Mouse (Mus musculus) CH12F3 (cell line): ENCODE data around the gene Neil3.

ENCODE experiments used
- in situ Hi-C: fragments of 300-500 bp; cut with MboI; formaldehyde crosslinking; loops from 2 replicates; pipeline ENCODE4 v1.14.3; 2020; ENCODE audit warnings: low sequenced_read_pairs

Neil3 gene

GRCm38 (mm10) chr8:53638495-53639171 is at the start of gene Neil3:
Neil3 (minus strand) TSS chr8:53639065.
- in situ Hi-C loops = no loop called here

GRCm38 (mm10) chr8:53680846-53681245 is 42.0 kb upstream of the Neil3 start:
- in situ Hi-C loops = no loop called here

- in situ Hi-C loops = no loop called here
These were observed 25.1 kb upstream of the Neil3 start for GRCm38 (mm10) chr8:53663946-53664345.

GRCm38 (mm10) chr8:53661436-53661835 is 22.6 kb upstream of the Neil3 start:
- in situ Hi-C loops = no loop called here

- in situ Hi-C loops = no loop called here
These were observed 8.2 kb downstream of the Neil3 start for GRCm38 (mm10) chr8:53630618-53631017.

GRCm38 (mm10) chr8:53628864-53629415 is 9.9 kb downstream of the Neil3 start:
- in situ Hi-C loops = no loop called here

- in situ Hi-C loops = no loop called here
These were observed 15.4 kb downstream of the Neil3 start for GRCm38 (mm10) chr8:53623425-53623824.

GRCm38 (mm10) chr8:53619196-53619595 is 19.7 kb downstream of the Neil3 start:
- in situ Hi-C loops = no loop called here

- in situ Hi-C loops = no loop called here
These were observed 24.6 kb downstream of the Neil3 start for GRCm38 (mm10) chr8:53614288-53614646.

GRCm38 (mm10) chr8:53613577-53614287 is 25.1 kb downstream of the Neil3 start:
- in situ Hi-C loops = no loop called here

- in situ Hi-C loops = no loop called here
These were observed 26.6 kb downstream of the Neil3 start for GRCm38 (mm10) chr8:53612297-53612696.

GRCm38 (mm10) chr8:53607040-53607439 is 31.8 kb downstream of the Neil3 start:
- in situ Hi-C loops = no loop called here

GRCm38 (mm10) chr8:53604906-53605305 is 34.0 kb downstream of the Neil3 start:
- in situ Hi-C loops = no loop called here

GRCm38 (mm10) chr8:53603672-53604071 is 35.2 kb downstream of the Neil3 start:
- in situ Hi-C loops = no loop called here

- in situ Hi-C loops = no loop called here
These were observed 38.0 kb downstream of the Neil3 start for GRCm38 (mm10) chr8:53600826-53601225.

GRCm38 (mm10) chr8:53600025-53600811 is 38.6 kb downstream of the Neil3 start:
- in situ Hi-C loops = no loop called here

GRCm38 (mm10) chr8:53598101-53598500 is 40.8 kb downstream of the Neil3 start:
- in situ Hi-C loops = no loop called here

GRCm38 (mm10) chr8:53591777-53592176 is 47.1 kb downstream of the Neil3 start:
- in situ Hi-C loops = no loop called here

GRCm38 (mm10) chr8:53573600-53573999 is 65.3 kb downstream of the Neil3 start:
- in situ Hi-C loops = no loop called here

GRCm38 (mm10) chr8:53566223-53566622 is 72.6 kb downstream of the Neil3 start:
- in situ Hi-C loops = no loop called here

GRCm38 (mm10) chr8:53562441-53563040 is 76.3 kb downstream of the Neil3 start:
- in situ Hi-C loops = no loop called here
